Mouse (Mus musculus): ENCODE data around the gene Catsperg2.

GRCm38 (mm10) chr7:29760476-29760875 lies 33.6 kb upstream of the Catsperg2 start:
- TF ChIP-seq CTCF (IDR thresholded peaks at IDR 0.05), result no peak
- no peak for TF ChIP-seq EP300 (IDR thresholded peaks at IDR 0.05; ENCODE audit: insufficient read depth, low read depth, low read length)
- TF ChIP-seq POLR2A (IDR thresholded peaks at IDR 0.05; ENCODE audit: insufficient read depth, low read depth, low read length), result no peak
